Mouse (Mus musculus) myocyte (in vitro differentiated cells): ENCODE results near the gene Gli3. TPM values are rescaled to one million over a fixed set of nuclear protein-coding genes. Genes with fewer than 3 reads are reported as not detected.

Source experiments
- H3K27me3 ChIP-seq: one replicate; pipeline ENCODE4 v1.6.1; 2011; ENCODE audit not compliant: control insufficient read depth, insufficient read depth, insufficient read length
- H3K36me3 ChIP-seq: one replicate; pipeline ENCODE4 v1.6.1; 2011; ENCODE audit not compliant: control insufficient read depth, insufficient read depth
- H3K4me2 ChIP-seq: one replicate; pipeline ENCODE4 v1.6.1; 2011; ENCODE audit warnings: low read depth, control low read depth
- H3K4me3 ChIP-seq: one replicate; pipeline ENCODE4 v1.5.1; 2011; ENCODE audit warnings: mild to moderate bottlenecking, control low read depth, moderate library complexity
- H3K79me2 ChIP-seq: one replicate; pipeline ENCODE4 v1.6.1; 2011; ENCODE audit not compliant: control insufficient read depth, insufficient read depth
- H3ac ChIP-seq: one replicate; pipeline ENCODE4 v1.6.1; 2011; ENCODE audit not compliant: control insufficient read depth, insufficient read length
- CEBPB ChIP-seq: IDR thresholded peaks from 2 replicates; pipeline ENCODE4 v1.6.1; 2011; ENCODE audit warnings: mild to moderate bottlenecking, moderate library complexity; ENCODE audit not compliant: poor library complexity, insufficient read depth, severe bottlenecking
- E2F4 ChIP-seq: IDR thresholded peaks from one replicate; pipeline ENCODE4 v1.6.1; 2011; ENCODE audit warnings: mild to moderate bottlenecking, control low read depth, moderate library complexity; ENCODE audit not compliant: insufficient read depth
- MAX ChIP-seq: IDR thresholded peaks from one replicate; pipeline ENCODE4 v1.6.1; 2011; ENCODE audit warnings: low read depth, mild to moderate bottlenecking, control low read depth
- MYOD1 ChIP-seq, 3 experiments: IDR thresholded peaks; one replicate each; pipeline ENCODE4 v1.6.1; 2011; ENCODE audit warnings: control low read depth in 2 of 3, low read depth in 2 of 3, mild to moderate bottlenecking in 2 of 3, moderate library complexity in 1 of 3; ENCODE audit not compliant: insufficient read length in 2 of 3, control insufficient read depth in 1 of 3
- MYOG ChIP-seq, 3 experiments: IDR thresholded peaks; one replicate each; pipeline ENCODE4 v1.6.1; 2011; ENCODE audit warnings: control low read depth in 2 of 3, low read depth in 2 of 3, mild to moderate bottlenecking in 2 of 3; ENCODE audit not compliant: insufficient read length in 2 of 3, control insufficient read depth in 1 of 3, insufficient read depth in 1 of 3
- POLR2A ChIP-seq: IDR thresholded peaks from one replicate; pipeline ENCODE4 v1.6.1; 2011; ENCODE audit warnings: low read depth, mild to moderate bottlenecking, control low read depth, moderate library complexity; ENCODE audit not compliant: insufficient read length
- POLR2AphosphoS2 ChIP-seq: IDR thresholded peaks from one replicate; pipeline ENCODE4 v1.6.1; 2011; ENCODE audit warnings: low read depth, control low read depth; ENCODE audit not compliant: insufficient read length
- REST ChIP-seq: IDR thresholded peaks from one replicate; pipeline ENCODE4 v1.6.1; 2011; ENCODE audit warnings: mild to moderate bottlenecking, control low read depth, moderate library complexity; ENCODE audit not compliant: insufficient read depth, insufficient read length
- SRF ChIP-seq: IDR thresholded peaks from one replicate; pipeline ENCODE4 v1.6.1; 2011; ENCODE audit warnings: low read depth; ENCODE audit not compliant: control insufficient read depth, insufficient read length
- TCF12 ChIP-seq: IDR thresholded peaks from one replicate; pipeline ENCODE4 v1.6.1; 2011; ENCODE audit warnings: mild to moderate bottlenecking, control low read depth; ENCODE audit not compliant: poor library complexity, insufficient read depth, severe bottlenecking
- TCF3 ChIP-seq: IDR thresholded peaks from one replicate; pipeline ENCODE4 v1.6.1; 2011; ENCODE audit warnings: low read depth, control low read depth; ENCODE audit not compliant: insufficient read length
- USF1 ChIP-seq: IDR thresholded peaks from one replicate; pipeline ENCODE4 v1.6.1; 2011; ENCODE audit warnings: low read depth, mild to moderate bottlenecking, control low read depth, moderate library complexity
- polyA plus RNA-seq: library from polyadenylated mRNA; unstranded; fragments of >200 nt; fragmentation: generic; extraction: Trizol; gene quantifications from one replicate; pipeline ENCODE4 v1.2.1, GENCODE M21; 2012; ENCODE audit warnings: missing spikeins

Gli3 gene
- polyA plus RNA-seq, 1 experiment = 3.9 TPM

GRCm38 (mm10) chr13:15487334-15487733 is 24.3 kb downstream of the Gli3 start:
- H3K79me2 ChIP-seq = peaks cover 79% of the 10 kb centered on the region
- H3K4me3 ChIP-seq = no peak overlapping the region
- no peak overlapping the region for H3ac ChIP-seq
- no peaks in the 10 kb centered on the region for H3K36me3 ChIP-seq
- H3K4me2 ChIP-seq = no peak overlapping the region
- TF ChIP-seq CEBPB (no peak), POLR2A (no peak), E2F4 (no peak), MAX (no peak)
- no peaks in the 10 kb centered on the region for H3K27me3 ChIP-seq

- no peak for TF ChIP-seq POLR2AphosphoS2
- TF ChIP-seq CEBPB = no peak
- TF ChIP-seq MAX = no peak
- no peak for TF ChIP-seq USF1
- TF ChIP-seq E2F4 = no peak
- TF ChIP-seq MYOD1 (IDR thresholded peaks at IDR 0.05; ENCODE audit: control insufficient read depth in 1 of 3, insufficient read length in 2 of 3, low read depth in 2 of 3) = no peak
- TF ChIP-seq SRF = no peak
- no peak for TF ChIP-seq POLR2A
- TF ChIP-seq REST = no peak
- no peak for TF ChIP-seq TCF3
- no peak for TF ChIP-seq MYOG (IDR thresholded peaks at IDR 0.05; ENCODE audit: control insufficient read depth in 1 of 3, insufficient read depth in 1 of 3, insufficient read length in 2 of 3, low read depth in 2 of 3)
- TF ChIP-seq TCF12 = no peak
- no peak overlapping the region for H3K4me3 ChIP-seq
- H3K4me2 ChIP-seq = no peak overlapping the region
- H3K27me3 ChIP-seq = no peaks in the 10 kb centered on the region
- no peaks in the 10 kb centered on the region for H3K36me3 ChIP-seq
- no peak overlapping the region for H3ac ChIP-seq
- H3K79me2 ChIP-seq = peaks cover 75% of the 10 kb centered on the region
Measured at GRCm38 (mm10) chr13:15488065-15488464, 25.0 kb downstream of the Gli3 start.

- Histone ChIP-seq H3K79me2 (peaks cover 77% of the 10 kb centered on the region), H3K4me2 (no peak overlapping the region), H3K4me3 (no peak overlapping the region), H3ac (no peak overlapping the region), H3K27me3 (no peaks in the 10 kb centered on the region), H3K36me3 (no peaks in the 10 kb centered on the region)
- TF ChIP-seq REST (no peak), POLR2AphosphoS2 (no peak), POLR2A (no peak), MYOD1 (IDR thresholded peaks at IDR 0.05; ENCODE audit: control insufficient read depth in 1 of 3, insufficient read length in 2 of 3, low read depth in 2 of 3) (no peak), SRF (no peak), TCF3 (no peak), MAX (no peak), USF1 (no peak), CEBPB (no peak), MYOG (IDR thresholded peaks at IDR 0.05; ENCODE audit: control insufficient read depth in 1 of 3, insufficient read depth in 1 of 3, insufficient read length in 2 of 3, low read depth in 2 of 3) (no peak), E2F4 (no peak), TCF12 (no peak)
Measured at GRCm38 (mm10) chr13:15495820-15496219, 32.8 kb downstream of the Gli3 start.

- peaks cover 78% of the 10 kb centered on the region for H3K79me2 ChIP-seq
- no peaks in the 10 kb centered on the region for H3K36me3 ChIP-seq
- no peak overlapping the region for H3ac ChIP-seq
- peak overlapping the region; percentile 26 for H3K4me2 ChIP-seq
- peak; percentile 79 for TF ChIP-seq TCF12
- peak; percentile 68 for TF ChIP-seq TCF3
- TF ChIP-seq CEBPB = no peak
- TF ChIP-seq MYOG (IDR thresholded peaks at IDR 0.05; ENCODE audit: control insufficient read depth in 1 of 3, insufficient read depth in 1 of 3, insufficient read length in 2 of 3, low read depth in 2 of 3) = peak; percentile 70 to 95 (median 88)
- no peak for TF ChIP-seq POLR2AphosphoS2
- peak; percentile 76 to 96 (median 93) for TF ChIP-seq MYOD1 (IDR thresholded peaks at IDR 0.05; ENCODE audit: control insufficient read depth in 1 of 3, insufficient read length in 2 of 3, low read depth in 2 of 3)
- H3K27me3 ChIP-seq = no peaks in the 10 kb centered on the region
- no peak overlapping the region for H3K4me3 ChIP-seq
Measured at GRCm38 (mm10) chr13:15498338-15498737, 35.3 kb downstream of the Gli3 start.

- Histone ChIP-seq H3K27me3 (no peaks in the 10 kb centered on the region), H3K36me3 (no peaks in the 10 kb centered on the region), H3ac (no peak overlapping the region), H3K4me3 (no peak overlapping the region), H3K79me2 (peaks cover 86% of the 10 kb centered on the region), H3K4me2 (no peak overlapping the region)
- TF ChIP-seq MYOD1 (IDR thresholded peaks at IDR 0.05; ENCODE audit: control insufficient read depth in 1 of 3, insufficient read length in 2 of 3, low read depth in 2 of 3) (no peak), TCF12 (no peak), CEBPB (no peak), E2F4 (no peak), POLR2AphosphoS2 (no peak), POLR2A (no peak)
Measured at GRCm38 (mm10) chr13:15510925-15511324, 47.9 kb downstream of the Gli3 start.
